Mouse (Mus musculus) forebrain, embryonic 11.5 days (tissue): ENCODE results near the gene Emilin1. TPM values are rescaled to one million over a fixed set of nuclear protein-coding genes. Genes with fewer than 3 reads are reported as not detected.

ENCODE experiments used
- ATAC-seq: fragments of 200-750 bp; cut with Nextera tagmentation; replicated peaks from 2 replicates; pipeline ENCODE4 v1.8.0; 2017; ENCODE audit warnings: moderate TSS enrichment; ENCODE audit not compliant: low FRiP score
- DNase-seq: peaks from one replicate; pipeline ENCODE4 v3.0.0-alpha.2; 2017; ENCODE audit warnings: low spot score
- H3K27ac ChIP-seq: fragments of 300-500 bp; sonication (generic); 2 replicates; pipeline ENCODE4 v1.5.1; 2014; ENCODE audit warnings: low read depth, low read length
- H3K27me3 ChIP-seq: fragments of 300-500 bp; sonication (generic); 2 replicates; pipeline ENCODE4 v1.6.1; 2014; ENCODE audit warnings: mild to moderate bottlenecking, low read length, mixed read lengths; ENCODE audit not compliant: control insufficient read depth, insufficient read depth
- H3K36me3 ChIP-seq: fragments of 300-500 bp; sonication (generic); 2 replicates; pipeline ENCODE4 v1.6.1; 2014; ENCODE audit warnings: mild to moderate bottlenecking, low read length, moderate library complexity, mixed read lengths; ENCODE audit not compliant: control insufficient read depth, insufficient read depth
- H3K4me1 ChIP-seq: fragments of 300-500 bp; sonication (generic); replicated peaks from 2 replicates; pipeline ENCODE4 v1.6.1; 2014; ENCODE audit warnings: low read length, mixed read lengths; ENCODE audit not compliant: control insufficient read depth, insufficient read depth
- H3K4me2 ChIP-seq: fragments of 300-500 bp; sonication (generic); 2 replicates; pipeline ENCODE4 v1.6.1; 2014; ENCODE audit warnings: low read depth, mild to moderate bottlenecking, low read length, moderate library complexity, mixed read lengths; ENCODE audit not compliant: severe bottlenecking
- H3K4me3 ChIP-seq: fragments of 300-500 bp; sonication (generic); 2 replicates; pipeline ENCODE4 v1.5.1; 2014; ENCODE audit warnings: low read depth, low read length
- H3K9ac ChIP-seq: fragments of 300-500 bp; sonication (generic); 2 replicates; pipeline ENCODE4 v1.6.1; 2014; ENCODE audit warnings: low read length
- H3K9me3 ChIP-seq: fragments of 300-500 bp; sonication (generic); 2 replicates; pipeline ENCODE4 v1.6.1; 2016; ENCODE audit warnings: low read length, mixed read lengths; ENCODE audit not compliant: control insufficient read depth
- WGBS: fragments of 180-500 bp; shearing (Covaris S2); extraction: QIAGEN DNeasy Blood & Tissue Kit; methylation state at CpG from one replicate; pipeline ENCODE4 v1.1.7; 2014; 5-methylcytosine and 5-hydroxymethylcytosine counted together
- polyA plus RNA-seq: library from polyadenylated mRNA; unstranded; fragments of >200 nt; fragmentation: Nextera tagmentation; extraction: Ambion mirVana; gene quantifications from 2 replicates; pipeline ENCODE4 v1.2.1, GENCODE M21; 2014

Emilin1 gene
- 44.6 and 44.7 TPM in 2 replicates for polyA plus RNA-seq

GRCm38 (mm10) chr5:30913060-30913841, at the start of gene Emilin1:
Gene Emilin1 (plus strand): TSS chr5:30913402.
- Histone ChIP-seq H3K36me3 (no peaks in the 10 kb centered on the region), H3K9me3 (no peaks in the 10 kb centered on the region), H3K4me1 (peaks cover 13% of the 10 kb centered on the region; the same call in 1 of the 2 replicates), H3K27ac (peak within 1 kb of the TSS; percentile 42), H3K27me3 (0 out of 2 replicates have a peak, but pooled peaks cover 2% of the 10 kb centered on the region), H3K4me3 (peak within 1 kb of the TSS; percentile 14), H3K9ac (peak within 1 kb of the TSS; percentile 21), H3K4me2 (peak within 1 kb of the TSS; percentile 26; the same call in 1 of the 2 replicates)
- WGBS = 37% methylated on average over 11 of the region's 13 CpGs
- ATAC-seq (no peak), DNase-seq (peak; percentile 77)

GRCm38 (mm10) chr5:30863852-30864251, 49.4 kb upstream of the Emilin1 start:
- WGBS = 47% methylated on average over 4 of the region's 4 CpGs
- H3K27me3 ChIP-seq = no peaks in the 10 kb centered on the region
- DNase-seq (no peak), ATAC-seq (no peak)
- H3K9ac ChIP-seq = no peak overlapping the region
- H3K36me3 ChIP-seq = no peaks in the 10 kb centered on the region
- no peak overlapping the region for H3K4me2 ChIP-seq
- H3K4me3 ChIP-seq = no peak overlapping the region
- no peak overlapping the region for H3K27ac ChIP-seq
- H3K4me1 ChIP-seq = no peaks in the 10 kb centered on the region
- H3K9me3 ChIP-seq = no peaks in the 10 kb centered on the region

GRCm38 (mm10) chr5:30864322-30864721, 48.9 kb upstream of the Emilin1 start:
- DNase-seq (no peak), ATAC-seq (no peak)
- Histone ChIP-seq H3K4me1 (peaks cover 2% of the 10 kb centered on the region; the same call in 1 of the 2 replicates), H3K9ac (no peak overlapping the region), H3K4me2 (no peak overlapping the region), H3K36me3 (no peaks in the 10 kb centered on the region), H3K4me3 (no peak overlapping the region), H3K27me3 (no peaks in the 10 kb centered on the region), H3K27ac (no peak overlapping the region), H3K9me3 (no peaks in the 10 kb centered on the region)
- WGBS = 42% methylated on average over 15 of the region's 15 CpGs

GRCm38 (mm10) chr5:30866871-30867270, 46.3 kb upstream of the Emilin1 start:
- 87% methylated on average over 3 of the region's 3 CpGs for WGBS
- ATAC-seq (no peak), DNase-seq (no peak)
- peaks cover 8% of the 10 kb centered on the region; the same call in 1 of the 2 replicates for H3K4me1 ChIP-seq
- no peak overlapping the region for H3K9ac ChIP-seq
- H3K27ac ChIP-seq = no peak overlapping the region
- H3K4me2 ChIP-seq = no peak overlapping the region
- no peaks in the 10 kb centered on the region for H3K9me3 ChIP-seq
- H3K27me3 ChIP-seq = no peaks in the 10 kb centered on the region
- H3K4me3 ChIP-seq = no peak overlapping the region
- H3K36me3 ChIP-seq = peaks cover 4% of the 10 kb centered on the region; the same call in 1 of the 2 replicates

GRCm38 (mm10) chr5:30867712-30868111, 45.5 kb upstream of the Emilin1 start, which contains the start of gene Tmem214:
Gene Tmem214 (plus strand): TSS chr5:30868012.
- no peak for ATAC-seq

GRCm38 (mm10) chr5:30868981-30869380, 44.2 kb upstream of the Emilin1 start:
- Histone ChIP-seq H3K27me3 (no peaks in the 10 kb centered on the region), H3K9me3 (no peaks in the 10 kb centered on the region), H3K4me3 (peak overlapping the region; percentile 74), H3K9ac (peak overlapping the region; percentile 73), H3K27ac (0 out of 2 replicates have a peak overlapping the region, but pooled peaks have one; percentile 31), H3K36me3 (peaks cover 7% of the 10 kb centered on the region; the same call in 1 of the 2 replicates), H3K4me1 (peaks cover 8% of the 10 kb centered on the region; the same call in 1 of the 2 replicates), H3K4me2 (peak overlapping the region; percentile 78)
- WGBS = 21% methylated on average over 9 of the region's 9 CpGs
- peak; percentile 39; the same call in 1 of the 2 replicates for ATAC-seq
- DNase-seq = no peak

More at GRCm38 (mm10) chr5:30867712-30868111, 45.5 kb upstream of the Emilin1 start, which contains the start of gene Tmem214:
- no peaks in the 10 kb centered on the region for H3K9me3 ChIP-seq
- WGBS = 96% methylated on average over 3 of the region's 3 CpGs
- H3K36me3 ChIP-seq = peaks cover 7% of the 10 kb centered on the region; the same call in 1 of the 2 replicates
- peak within 1 kb of the TSS; percentile 74 for H3K4me3 ChIP-seq
- 0 out of 2 replicates have a peak within 1 kb of the TSS, but pooled peaks have one; percentile 2 for H3K4me2 ChIP-seq
- H3K27ac ChIP-seq = no peak within 1 kb of the TSS
- no peaks in the 10 kb centered on the region for H3K27me3 ChIP-seq
- H3K9ac ChIP-seq = no peak within 1 kb of the TSS
- peaks cover 8% of the 10 kb centered on the region; the same call in 1 of the 2 replicates for H3K4me1 ChIP-seq
- DNase-seq = no peak

- Histone ChIP-seq H3K4me2 (peak overlapping the region; percentile 78), H3K27me3 (no peaks in the 10 kb centered on the region), H3K27ac (0 out of 2 replicates have a peak overlapping the region, but pooled peaks have one; percentile 31), H3K4me3 (peak overlapping the region; percentile 74), H3K4me1 (peaks cover 8% of the 10 kb centered on the region; the same call in 1 of the 2 replicates), H3K9ac (peak overlapping the region; percentile 73), H3K36me3 (peaks cover 7% of the 10 kb centered on the region; the same call in 1 of the 2 replicates), H3K9me3 (no peaks in the 10 kb centered on the region)
- DNase-seq (peak; percentile 93), ATAC-seq (peak; percentile 93)
- under 1% methylated on average over 62 of the region's 63 CpGs for WGBS
Measured at GRCm38 (mm10) chr5:30869405-30870130, 43.6 kb upstream of the Emilin1 start.

GRCm38 (mm10) chr5:30870131-30870406, 43.1 kb upstream of the Emilin1 start:
- Histone ChIP-seq H3K9me3 (no peaks in the 10 kb centered on the region), H3K27ac (no peak overlapping the region), H3K4me3 (peak overlapping the region; percentile 74), H3K4me2 (peak overlapping the region; percentile 78), H3K27me3 (no peaks in the 10 kb centered on the region), H3K4me1 (peaks cover 8% of the 10 kb centered on the region; the same call in 1 of the 2 replicates), H3K9ac (peak overlapping the region; percentile 73), H3K36me3 (peaks cover 7% of the 10 kb centered on the region; the same call in 1 of the 2 replicates)
- 35% methylated on average over 2 of the region's 2 CpGs for WGBS
- no peak for DNase-seq
- no peak for ATAC-seq
